Mouse (Mus musculus): ENCODE results near the gene Ppfia2.
A peak's percentile ranks its signal among the peaks of the same experiment; 100 is the strongest.

Ppfia2 gene

DNA sequence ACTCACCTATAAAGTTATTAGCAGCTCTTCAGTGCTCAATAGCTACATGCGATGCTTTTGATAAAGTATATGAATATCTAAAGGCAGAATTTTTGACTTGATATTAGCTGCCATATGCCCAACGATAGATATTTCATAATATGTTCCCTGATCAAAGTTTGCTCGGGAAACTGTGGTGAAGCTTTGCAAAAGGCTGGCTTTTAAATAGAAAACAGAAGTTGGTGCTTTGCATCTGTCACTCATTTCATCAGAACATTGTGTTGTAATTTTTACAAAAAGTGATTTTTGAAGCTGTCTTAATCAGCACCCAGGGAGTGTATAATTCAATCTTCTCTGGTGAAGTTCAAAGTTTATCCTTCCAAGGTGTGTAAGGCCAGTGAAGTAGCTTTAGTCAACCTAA is 195.1 kb downstream of the Ppfia2 start:
- DNase-seq (ENCODE audit: low spot score) = no peak

DNA sequence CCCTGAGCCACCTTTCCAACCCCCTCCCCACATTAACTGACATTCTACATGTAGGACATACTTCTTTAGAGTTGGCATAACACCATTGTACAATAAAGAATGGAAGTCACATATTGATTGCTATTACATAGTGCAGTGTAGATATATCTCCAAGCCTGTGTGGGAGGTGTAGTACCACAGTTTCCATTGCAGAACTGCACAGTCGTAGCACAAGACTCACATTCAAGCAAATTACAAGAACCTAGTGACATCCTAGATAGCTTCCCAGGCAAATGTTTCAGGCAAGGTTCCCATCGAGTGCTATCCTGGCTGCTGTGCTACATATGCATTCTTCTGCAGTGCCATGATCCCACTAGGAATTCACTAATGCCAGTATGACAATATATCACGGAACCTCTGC is 200.0 kb downstream of the Ppfia2 start:
- DNase-seq (ENCODE audit: low spot score) = no peak

DNA sequence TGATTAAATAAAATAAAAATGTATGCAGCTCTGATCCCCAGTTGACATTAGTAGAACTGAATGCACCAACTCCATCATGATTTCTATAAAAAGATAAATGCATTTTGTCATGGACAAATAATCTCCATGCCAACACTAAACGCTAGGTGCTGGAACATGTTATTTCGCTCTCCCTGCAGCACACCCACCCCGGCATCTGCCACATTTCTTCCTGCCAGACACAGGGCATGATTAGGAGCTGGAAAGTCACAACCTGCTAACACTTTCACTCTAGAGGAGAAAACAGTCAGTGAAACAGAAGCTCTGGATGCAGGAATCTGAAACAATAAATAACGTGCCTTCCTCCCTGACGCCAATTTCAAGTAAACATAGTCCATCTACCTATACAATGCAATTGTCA is 211.3 kb downstream of the Ppfia2 start:
- no peak for DNase-seq (ENCODE audit: low spot score)

DNA sequence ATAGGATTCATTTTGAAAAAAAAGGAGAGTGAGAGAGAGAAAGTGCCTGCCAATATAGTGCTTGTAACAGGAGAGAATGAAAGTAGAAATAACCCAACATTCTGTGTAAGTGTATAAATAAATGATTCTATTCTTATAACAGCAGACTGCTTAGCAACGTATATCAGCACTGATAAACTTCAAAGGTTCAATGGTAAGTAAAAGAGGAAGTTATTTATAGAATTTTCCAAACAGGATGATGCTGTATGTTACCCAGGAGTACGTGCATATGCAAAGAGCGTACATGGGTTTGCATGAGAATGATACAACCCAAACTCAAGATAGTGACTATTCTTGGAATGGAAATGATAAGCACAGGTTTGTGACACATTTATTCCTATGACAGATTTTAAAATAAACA is 215.4 kb downstream of the Ppfia2 start:
- DNase-seq (ENCODE audit: low spot score) = no peak

DNA sequence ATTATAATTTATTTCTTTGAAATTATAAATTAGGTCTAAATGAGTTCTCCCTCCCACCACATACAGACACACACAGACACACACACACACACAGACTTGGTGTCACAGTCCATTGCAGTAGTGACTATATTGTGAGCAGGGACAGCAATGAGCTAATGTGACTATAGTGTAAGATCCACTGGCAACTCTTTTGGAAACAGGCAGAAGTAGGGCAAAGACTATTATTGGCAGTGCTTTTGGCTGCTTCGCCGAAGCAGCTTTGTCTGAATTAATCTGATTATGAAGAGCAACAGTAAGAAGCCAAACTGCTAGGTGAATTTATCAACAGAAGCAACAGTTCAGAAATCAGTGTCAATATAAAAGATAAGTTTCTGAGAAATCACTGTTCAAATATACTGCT is 249.8 kb downstream of the Ppfia2 start:
- DNase-seq (ENCODE audit: low spot score) = peak; percentile 8

DNA sequence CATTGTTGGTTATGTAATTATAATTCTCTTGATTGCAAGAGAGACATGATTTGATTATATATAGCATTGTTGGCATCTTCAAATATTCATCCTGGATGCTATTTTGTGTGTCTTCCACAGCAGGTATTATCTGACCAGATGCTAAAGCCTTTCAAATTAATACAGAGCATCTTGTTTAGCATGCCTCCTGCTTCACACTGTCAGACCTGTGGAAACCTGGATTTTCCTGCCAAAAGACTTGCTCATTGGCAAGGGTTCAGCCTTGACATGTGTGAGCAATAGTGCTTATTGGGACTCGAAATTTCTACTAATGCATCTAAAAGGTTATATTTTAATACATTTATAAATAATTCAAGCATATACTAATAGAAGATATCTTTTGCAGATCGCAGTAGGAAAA is 262.1 kb downstream of the Ppfia2 start:
- no peak for DNase-seq (ENCODE audit: low spot score)

DNA sequence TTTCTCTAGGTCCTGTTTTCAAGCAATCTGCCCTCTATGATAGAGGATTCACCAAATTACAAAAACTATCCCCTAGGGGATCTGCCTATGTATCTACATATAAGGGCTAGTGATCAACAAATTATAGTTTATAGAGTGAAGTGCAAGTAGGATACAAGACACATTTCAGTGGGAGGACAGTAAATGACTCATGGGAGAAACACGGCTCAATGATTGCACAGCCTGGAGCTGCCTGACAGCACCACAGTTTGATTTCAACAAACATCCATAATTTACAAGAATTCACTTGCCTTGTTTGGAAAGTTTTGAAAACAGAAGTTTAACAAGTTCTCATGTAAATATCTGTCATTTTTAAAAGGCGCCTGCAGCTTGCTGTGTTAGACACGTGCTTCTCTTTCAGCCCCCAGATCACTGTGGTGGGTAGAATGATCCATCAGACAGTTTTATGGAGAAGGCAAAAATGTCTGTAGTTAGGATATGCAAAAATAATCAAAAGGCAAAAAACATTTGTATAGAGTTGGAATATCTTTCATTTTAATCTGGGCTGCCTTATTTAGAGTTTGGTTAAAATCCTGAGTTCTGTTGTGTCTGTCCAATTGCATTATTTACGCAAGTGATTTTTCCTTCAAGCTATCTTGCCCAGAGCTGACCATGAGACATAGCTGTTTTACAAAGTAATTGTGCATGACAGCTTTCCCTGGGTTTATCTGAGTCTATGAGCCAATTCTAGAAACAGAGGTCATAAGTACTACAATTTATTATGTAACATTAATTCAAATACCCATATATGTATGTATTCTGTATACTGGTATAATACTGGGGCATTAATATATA is 266.3 kb downstream of the Ppfia2 start:
- no peak for DNase-seq (ENCODE audit: low spot score)

DNA sequence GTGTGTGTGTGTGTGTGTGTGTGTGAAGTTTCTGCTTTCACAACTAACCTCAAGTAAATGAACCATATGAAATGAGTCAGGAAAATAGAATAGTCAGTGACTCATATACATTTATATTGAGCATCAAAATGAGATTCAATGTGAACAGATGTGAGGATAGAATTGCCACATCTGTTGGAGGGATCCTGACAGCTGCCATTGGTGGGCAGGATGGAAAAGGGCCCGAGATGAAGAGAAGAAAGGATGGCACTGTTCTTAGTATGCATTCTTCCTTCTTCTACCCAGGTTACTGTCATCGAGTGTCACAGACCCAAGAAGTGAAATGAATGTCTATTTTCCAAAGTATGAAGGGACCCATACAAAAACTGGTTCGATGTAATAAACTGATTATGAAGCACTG is 268.1 kb downstream of the Ppfia2 start:
- no peak for DNase-seq (ENCODE audit: low spot score)

DNA sequence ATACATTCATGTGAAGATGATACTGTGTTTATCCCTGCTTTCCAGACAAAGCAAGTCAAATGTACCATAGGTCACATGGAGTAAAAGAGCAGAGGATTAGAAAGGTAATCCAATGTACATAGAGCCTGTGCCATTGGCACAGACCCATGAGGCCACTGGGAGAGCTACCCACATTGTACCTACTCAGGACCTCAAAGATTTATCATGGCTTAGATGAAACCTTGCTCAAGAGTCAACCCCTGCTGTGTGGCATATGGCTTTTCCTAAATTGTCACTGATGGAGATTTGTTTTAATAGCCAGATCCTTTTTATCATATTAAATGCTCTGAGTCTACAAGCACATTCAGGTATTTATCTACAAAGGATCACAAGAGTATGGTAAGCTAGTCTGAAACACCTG is 274.8 kb downstream of the Ppfia2 start:
- DNase-seq (ENCODE audit: low spot score) = no peak

DNA sequence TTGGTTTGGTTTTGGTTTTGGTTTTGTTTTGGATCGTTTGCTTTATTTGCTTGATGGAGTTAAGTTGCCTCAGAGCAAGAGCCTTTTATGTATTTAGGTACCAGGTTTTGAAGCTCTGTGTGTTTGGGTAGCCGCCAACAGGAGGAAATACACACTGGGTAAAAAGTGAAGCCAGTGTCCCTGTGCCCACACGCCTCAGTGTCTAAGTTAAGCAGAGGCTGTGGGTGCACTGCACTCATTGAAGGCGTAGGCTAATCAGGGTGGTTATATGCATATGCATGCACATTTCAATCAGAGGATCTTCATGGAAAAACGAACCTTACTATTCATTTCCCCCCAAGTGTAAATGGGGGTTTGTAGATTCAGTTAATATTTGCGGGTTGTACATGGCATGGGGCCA is 290.9 kb downstream of the Ppfia2 start:
- DNase-seq (ENCODE audit: low spot score) = no peak

DNA sequence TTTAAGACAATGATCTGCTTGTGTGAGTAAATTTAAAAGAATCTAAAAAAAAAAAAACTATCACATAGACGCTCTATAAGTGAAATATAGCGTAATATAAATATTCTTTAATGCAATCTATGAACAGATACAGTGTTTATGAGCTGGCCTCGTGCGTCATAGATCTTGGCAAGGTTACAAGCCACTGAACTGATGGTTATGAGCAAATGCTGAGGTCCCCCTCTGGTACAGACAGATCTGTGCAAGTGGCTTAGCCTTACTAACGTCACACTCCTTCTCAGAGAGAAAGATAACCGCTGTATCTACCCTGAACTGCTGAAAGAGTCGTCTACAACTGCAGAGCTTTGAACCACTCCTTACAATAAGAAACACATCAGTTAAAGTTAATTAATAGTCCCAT is 293.6 kb downstream of the Ppfia2 start:
- no peak for DNase-seq (ENCODE audit: low spot score)

DNA sequence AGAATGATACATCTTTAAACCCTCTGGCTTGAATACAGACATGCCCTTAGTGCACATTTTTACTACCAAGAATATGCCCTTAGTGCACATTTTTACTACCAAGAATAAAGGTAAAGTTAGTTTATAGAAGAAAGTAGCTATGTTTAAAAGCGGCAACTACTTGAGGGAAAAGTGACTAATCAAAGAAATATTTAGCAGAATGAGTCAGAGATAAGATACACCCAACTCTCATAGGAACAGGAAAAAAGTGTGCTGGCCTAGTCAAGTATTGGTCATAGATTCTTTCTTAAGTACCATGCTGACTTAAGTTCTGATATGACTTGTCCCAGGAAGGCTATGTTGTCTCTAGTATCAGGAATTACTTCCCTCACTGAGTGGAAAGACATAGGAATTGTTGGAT is 305.4 kb downstream of the Ppfia2 start:
- no peak for DNase-seq (ENCODE audit: low spot score)

DNA sequence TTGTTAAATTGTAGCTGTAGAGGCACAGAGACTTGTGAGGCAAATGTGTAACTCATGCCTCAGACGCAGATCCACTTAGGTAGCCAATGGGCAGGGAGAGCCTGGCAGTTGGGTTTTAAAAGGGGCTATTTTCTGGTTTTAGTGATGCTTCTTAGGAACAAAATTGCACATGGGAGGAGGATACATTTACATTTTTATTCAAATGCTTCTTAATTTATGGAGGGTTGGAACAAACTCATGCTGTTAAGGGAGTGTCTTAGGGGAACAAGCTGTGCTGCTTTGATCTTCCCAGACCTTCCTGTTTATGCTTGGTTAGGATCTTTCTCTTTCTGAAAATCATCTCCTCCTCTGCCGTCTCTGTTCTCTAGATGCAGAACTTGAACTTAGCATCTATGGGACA is 345.3 kb downstream of the Ppfia2 start:
- DNase-seq (ENCODE audit: low spot score) = no peak

DNA sequence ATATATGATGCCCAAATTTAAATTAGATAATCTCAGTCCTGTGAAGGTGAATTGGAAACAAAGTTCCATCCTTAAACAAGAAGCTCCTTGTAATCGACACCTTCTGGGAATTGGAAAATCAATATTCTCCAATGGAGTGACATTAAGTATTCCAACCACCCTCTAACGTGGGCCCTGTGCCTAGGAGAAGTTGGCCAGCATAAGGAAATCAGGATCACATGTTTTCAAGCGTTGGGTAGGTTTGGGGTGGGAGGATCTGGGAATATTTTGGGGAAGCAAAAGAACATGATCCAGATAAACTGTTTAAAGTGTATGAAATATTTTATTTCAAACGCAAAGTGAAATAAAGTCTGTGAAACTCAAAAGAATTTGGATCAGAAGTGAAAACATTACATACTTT is 348.2 kb downstream of the Ppfia2 start:
- DNase-seq (ENCODE audit: low spot score) = no peak

DNA sequence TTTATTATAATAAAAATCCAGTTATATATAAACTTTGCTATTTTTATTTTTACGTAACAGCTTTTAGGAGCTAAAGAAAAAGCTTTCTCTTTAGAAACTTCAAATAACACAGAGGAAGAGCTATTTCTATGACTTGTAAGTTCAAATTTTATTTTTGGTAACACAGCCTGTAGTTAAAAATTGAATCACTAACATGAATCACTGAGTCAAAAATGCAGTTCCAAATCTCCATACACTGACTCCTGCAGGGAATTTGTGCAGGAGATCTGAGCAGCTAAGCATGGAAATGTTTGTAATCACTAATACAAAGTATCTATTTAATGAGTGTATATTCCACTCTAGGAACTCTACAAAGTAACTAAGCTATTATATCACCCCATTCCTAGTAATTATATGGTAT is 354.1 kb downstream of the Ppfia2 start:
- no peak for DNase-seq (ENCODE audit: low spot score)

DNA sequence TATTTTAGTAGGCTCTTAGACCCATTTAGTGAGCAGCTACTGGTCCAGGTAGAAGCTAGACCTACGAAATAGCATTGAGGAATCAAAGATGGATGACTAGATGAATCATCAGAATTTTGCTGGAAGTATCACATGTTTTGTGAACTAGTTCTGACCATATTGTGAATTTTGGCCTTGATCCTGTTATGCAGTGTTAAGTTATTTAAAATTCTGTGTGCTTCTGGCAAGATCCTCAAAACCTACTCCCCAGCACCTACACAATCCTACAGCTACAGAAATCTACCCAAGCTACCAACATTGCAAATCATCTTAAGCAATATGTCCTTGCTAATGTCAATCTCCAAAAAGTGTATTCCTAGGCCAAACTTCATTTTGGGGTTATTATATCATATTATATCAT is 368.3 kb downstream of the Ppfia2 start:
- no peak for DNase-seq (ENCODE audit: low spot score)

DNA sequence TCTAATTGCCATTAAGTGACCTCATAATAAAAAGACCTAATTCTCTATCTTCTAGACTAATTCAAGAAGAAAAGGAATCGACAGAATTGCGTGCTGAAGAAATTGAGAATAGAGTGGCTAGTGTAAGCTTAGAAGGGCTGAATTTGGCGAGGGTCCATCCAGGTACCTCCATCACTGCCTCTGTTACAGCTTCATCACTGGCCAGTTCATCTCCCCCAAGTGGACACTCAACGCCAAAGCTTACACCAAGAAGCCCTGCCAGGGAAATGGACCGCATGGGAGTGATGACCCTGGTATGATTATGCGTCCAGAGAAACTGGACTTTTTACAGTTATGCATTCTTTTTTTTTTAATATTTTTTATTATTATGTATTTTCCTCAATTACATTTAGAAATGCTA is 388.0 kb downstream of the Ppfia2 start:
- DNase-seq (ENCODE audit: low spot score) = no peak

DNA sequence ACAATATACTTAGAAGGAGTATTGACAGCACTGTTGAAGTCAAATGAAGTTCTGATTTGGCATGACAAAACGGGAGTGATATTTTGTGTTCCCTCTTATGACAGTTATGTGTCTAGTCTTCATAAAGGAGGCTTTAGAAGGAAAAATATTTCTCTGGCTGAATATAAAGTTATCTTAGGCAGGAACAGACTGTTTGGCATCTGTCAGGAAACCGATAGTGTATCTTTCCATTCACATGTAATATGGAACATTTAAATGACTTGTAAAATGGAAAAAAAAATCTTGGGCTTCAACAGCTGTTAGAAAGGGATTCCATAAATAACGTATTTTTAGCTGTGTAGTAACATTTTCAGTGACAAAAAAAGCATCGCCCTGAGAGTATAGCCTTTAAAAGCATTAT is 400.1 kb downstream of the Ppfia2 start:
- no peak for DNase-seq (ENCODE audit: low spot score)

DNA sequence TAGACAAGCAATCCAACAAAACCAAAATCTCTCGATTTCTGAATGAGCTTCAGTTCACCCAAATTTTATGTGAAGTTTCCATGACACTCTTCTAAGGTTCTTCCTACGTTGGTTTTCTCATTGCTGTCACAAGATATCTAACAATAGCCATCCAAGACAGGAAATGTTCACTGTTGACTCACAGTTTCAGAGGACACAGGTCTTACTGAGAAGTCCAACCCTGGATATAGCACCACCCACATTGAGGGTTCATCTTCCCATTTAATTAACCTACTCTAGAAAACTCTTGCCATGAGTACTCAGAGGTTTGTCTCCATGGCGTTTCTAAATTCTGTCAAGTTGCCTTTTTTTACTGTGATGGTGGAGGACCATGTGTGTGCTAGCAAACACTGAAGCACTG is 401.7 kb downstream of the Ppfia2 start:
- DNase-seq (ENCODE audit: low spot score) = no peak

DNA sequence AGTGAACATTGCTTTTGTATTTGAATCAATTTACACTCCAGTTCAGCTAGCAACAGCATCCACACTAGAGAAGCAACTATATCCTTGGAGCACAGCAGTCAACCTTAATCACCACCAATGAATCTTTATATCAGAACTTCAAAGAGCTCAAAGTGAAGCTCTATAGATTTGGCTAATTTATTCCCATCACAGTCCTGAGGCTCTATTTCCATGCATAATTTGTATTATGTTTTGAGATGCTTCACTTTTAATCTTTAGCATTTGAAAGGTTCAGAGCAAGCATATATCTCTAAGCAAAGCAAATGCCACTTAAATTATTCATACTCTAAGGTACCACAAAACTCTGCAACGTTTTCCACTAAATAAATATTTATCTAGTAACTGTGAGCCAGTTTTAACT is 402.6 kb downstream of the Ppfia2 start:
- no peak for DNase-seq (ENCODE audit: low spot score)

DNA sequence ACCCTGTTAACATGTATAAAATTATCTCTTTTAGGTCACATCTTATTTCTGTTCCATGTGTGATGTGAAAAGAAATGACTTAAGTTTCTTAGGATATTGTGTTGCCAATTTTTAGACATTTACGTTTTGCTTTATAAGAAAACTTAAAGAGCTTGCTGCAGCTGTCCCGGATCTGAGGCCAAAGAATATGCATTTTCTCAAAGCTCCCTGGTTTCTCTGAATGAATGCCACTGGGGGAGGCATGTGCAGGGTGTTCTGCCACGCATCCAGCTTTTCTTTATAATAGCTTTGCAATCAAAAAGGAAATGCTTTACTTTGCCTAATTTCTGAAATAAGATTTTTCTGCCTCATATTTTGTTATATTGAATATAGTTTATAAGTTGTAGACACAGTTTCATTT is 411.2 kb downstream of the Ppfia2 start:
- no peak for DNase-seq (ENCODE audit: low spot score)

DNA sequence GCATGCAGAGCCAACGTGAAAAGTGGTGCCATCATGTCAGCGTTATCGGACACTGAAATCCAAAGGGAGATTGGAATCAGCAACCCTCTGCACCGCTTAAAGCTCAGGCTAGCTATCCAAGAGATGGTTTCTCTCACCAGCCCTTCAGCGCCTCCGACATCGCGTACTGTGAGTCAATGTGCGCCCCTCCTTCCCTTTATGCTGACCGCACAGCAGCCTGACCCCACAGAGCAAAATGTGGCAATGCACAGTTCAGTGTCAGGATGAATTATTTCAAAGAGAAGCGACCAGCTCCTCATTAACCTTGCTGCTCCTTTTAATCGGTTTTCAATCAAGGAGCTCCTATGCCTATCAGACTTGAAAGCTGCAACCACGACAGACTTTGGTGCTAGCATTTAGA is 426.2 kb downstream of the Ppfia2 start:
- no peak for DNase-seq (ENCODE audit: low spot score)

DNA sequence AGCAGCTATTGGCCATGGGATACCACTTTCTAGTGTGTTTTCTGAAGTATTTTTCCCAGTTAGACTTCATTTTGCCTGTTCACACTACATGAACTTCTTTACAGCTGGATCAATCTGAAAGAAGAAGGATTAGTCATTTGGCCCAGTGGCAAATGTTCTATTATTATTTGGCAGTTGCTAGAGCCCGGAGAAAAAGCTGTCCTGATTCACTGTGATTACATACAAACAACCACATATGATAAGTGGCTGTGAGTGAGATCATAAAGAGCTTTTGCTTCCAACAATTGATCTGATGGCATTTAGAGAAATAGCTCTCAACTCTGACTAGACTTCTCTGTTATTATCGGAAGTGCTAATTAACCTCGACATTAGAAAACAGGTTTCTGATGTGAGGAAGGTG is 440.0 kb downstream of the Ppfia2 start:
- no peak for DNase-seq (ENCODE audit: low spot score)

DNA sequence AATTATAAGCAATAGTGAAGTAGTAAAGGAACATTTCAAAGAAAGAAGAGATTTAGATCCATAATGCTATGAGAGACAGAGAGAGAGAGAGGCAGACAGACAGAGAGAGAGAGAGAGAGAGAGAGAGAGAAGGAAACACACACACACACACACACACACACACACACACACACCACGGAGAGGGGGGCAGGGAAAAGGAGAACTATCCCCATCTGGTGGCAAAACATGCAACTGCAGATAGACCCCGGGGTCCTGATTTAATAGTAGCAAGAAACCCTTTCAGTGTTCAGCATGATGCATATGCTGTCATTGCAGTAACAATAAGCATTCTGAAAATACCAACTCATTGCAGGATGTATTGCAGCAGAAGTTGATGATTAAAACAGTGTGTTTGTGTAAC is 442.9 kb downstream of the Ppfia2 start:
- DNase-seq (ENCODE audit: low spot score) = no peak

DNA sequence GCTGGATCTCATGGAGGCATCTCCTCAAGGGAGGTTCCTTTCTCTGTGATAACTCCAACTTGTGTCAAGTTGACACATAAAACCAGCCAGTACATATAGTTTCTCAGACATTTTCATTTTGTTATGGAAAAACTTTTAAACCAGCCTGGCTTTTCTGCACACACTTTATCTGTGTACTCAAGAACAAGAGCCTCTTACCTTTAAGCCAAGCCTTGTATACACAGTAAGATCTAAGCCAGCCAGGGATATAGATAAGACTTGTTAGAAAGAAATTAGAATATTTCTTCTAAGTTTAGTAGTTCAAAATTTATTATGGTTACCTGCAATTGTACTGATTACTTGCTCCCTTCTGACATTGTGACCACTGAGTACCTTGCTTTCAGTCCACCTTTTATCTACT is 444.1 kb downstream of the Ppfia2 start:
- DNase-seq (ENCODE audit: low spot score) = no peak

Measured in adipocyte (in vitro differentiated cells).